Mouse (Mus musculus) intestine, postnatal 0 days (tissue): ENCODE measurements at regions not wholly inside any gene's neighbourhood (a gene's known extent, or its start where the extent isn't known, plus 50 kb on each side); places are given as distances from the start of the nearest gene placed in this dataset.
A peak's percentile ranks its signal among the peaks of the same experiment; 100 is the strongest.

Experiments used
- ATAC-seq: fragments of 200-750 bp; cut with Nextera tagmentation; 2 replicates; pipeline ENCODE4 v1.8.0; 2017; ENCODE audit warnings: mild to moderate bottlenecking, moderate TSS enrichment, moderate library complexity
- H3K27ac ChIP-seq: fragments of 300-500 bp; sonication (generic); 2 replicates; pipeline ENCODE4 v1.5.1; 2014; ENCODE audit warnings: mild to moderate bottlenecking, low read depth, low read length, moderate library complexity
- H3K27me3 ChIP-seq: fragments of 300-500 bp; sonication (generic); replicated peaks from 2 replicates; pipeline ENCODE4 v1.6.1; 2014; ENCODE audit warnings: low read length, mixed read lengths; ENCODE audit not compliant: control insufficient read depth, insufficient read depth
- H3K36me3 ChIP-seq: fragments of 300-500 bp; sonication (generic); 2 replicates; pipeline ENCODE4 v1.6.1; 2014; ENCODE audit warnings: mild to moderate bottlenecking, moderate library complexity; ENCODE audit not compliant: control insufficient read depth, insufficient read depth
- H3K4me1 ChIP-seq: fragments of 300-500 bp; sonication (generic); replicated peaks from 2 replicates; pipeline ENCODE4 v1.6.1; 2014; ENCODE audit warnings: antibody characterized with exemption, low read length, mixed read lengths; ENCODE audit not compliant: control insufficient read depth, insufficient read depth
- H3K4me2 ChIP-seq: fragments of 300-500 bp; sonication (generic); replicated peaks from 2 replicates; pipeline ENCODE4 v1.6.1; 2014; ENCODE audit warnings: low read depth, mild to moderate bottlenecking, moderate library complexity
- H3K4me3 ChIP-seq: fragments of 300-500 bp; sonication (generic); 2 replicates; pipeline ENCODE4 v1.5.1; 2014; ENCODE audit warnings: low read depth, low read length
- H3K9ac ChIP-seq: fragments of 300-500 bp; sonication (generic); 2 replicates; pipeline ENCODE4 v1.6.1; 2014; ENCODE audit warnings: mild to moderate bottlenecking, low read depth, low read length
- H3K9me3 ChIP-seq: fragments of 300-500 bp; sonication (generic); 2 replicates; pipeline ENCODE4 v1.6.1; 2016; ENCODE audit warnings: mixed run types; ENCODE audit not compliant: control insufficient read depth
- CTCF ChIP-seq: sonication (generic); IDR thresholded peaks from 2 replicates; pipeline ENCODE4 v1.5.1; 2016; ENCODE audit warnings: low read depth, mild to moderate bottlenecking, control low read depth, antibody characterized with exemption, moderate library complexity
- WGBS: fragments of 180-500 bp; shearing (Covaris S2); extraction: QIAGEN DNeasy Blood & Tissue Kit; methylation state at CpG from one replicate; pipeline ENCODE4 v1.1.7; 2014; 5-methylcytosine and 5-hydroxymethylcytosine counted together

- Histone ChIP-seq H3K9ac (no peak overlapping the region), H3K27me3 (no peaks in the 10 kb centered on the region), H3K4me2 (peak overlapping the region; percentile 40; the same call in 1 of the 2 replicates), H3K36me3 (no peaks in the 10 kb centered on the region), H3K9me3 (no peaks in the 10 kb centered on the region), H3K27ac (peak overlapping the region; percentile 6; the same call in 1 of the 2 replicates), H3K4me1 (0 out of 2 replicates have a peak, but pooled peaks cover 3% of the 10 kb centered on the region), H3K4me3 (no peak overlapping the region)
- ATAC-seq, result peak; percentile 59
- 21% methylated on average over 7 of the region's 7 CpGs for WGBS
- TF ChIP-seq CTCF, result no peak
These were observed 140.9 kb upstream of the Dyrk2 start for GRCm38 (mm10) chr10:119010884-119011283.

- Histone ChIP-seq H3K9me3 (no peaks in the 10 kb centered on the region), H3K4me3 (no peak overlapping the region), H3K36me3 (no peaks in the 10 kb centered on the region), H3K4me2 (no peak overlapping the region), H3K9ac (no peak overlapping the region), H3K27ac (no peak overlapping the region), H3K4me1 (0 out of 2 replicates have a peak, but pooled peaks cover 3% of the 10 kb centered on the region), H3K27me3 (no peaks in the 10 kb centered on the region)
- no peak for ATAC-seq
- no peak for TF ChIP-seq CTCF
- WGBS, result 87% methylated on average over 19 of the region's 19 CpGs
These were observed 137.0 kb upstream of the Dyrk2 start for GRCm38 (mm10) chr10:119006866-119007575.

GRCm38 (mm10) chr10:119005491-119005890 is 135.5 kb upstream of the Dyrk2 start:
- H3K4me1 ChIP-seq, result no peaks in the 10 kb centered on the region
- no peak overlapping the region for H3K4me2 ChIP-seq
- WGBS, result 78% methylated on average over 8 of the region's 8 CpGs
- no peak overlapping the region for H3K9ac ChIP-seq
- no peak for TF ChIP-seq CTCF
- no peak for ATAC-seq
- no peaks in the 10 kb centered on the region for H3K36me3 ChIP-seq
- no peaks in the 10 kb centered on the region for H3K9me3 ChIP-seq
- H3K27ac ChIP-seq, result no peak overlapping the region
- no peak overlapping the region for H3K4me3 ChIP-seq
- no peaks in the 10 kb centered on the region for H3K27me3 ChIP-seq

- Histone ChIP-seq H3K9ac (no peak overlapping the region), H3K36me3 (no peaks in the 10 kb centered on the region), H3K4me2 (no peak overlapping the region), H3K27me3 (no peaks in the 10 kb centered on the region), H3K9me3 (no peaks in the 10 kb centered on the region), H3K4me3 (no peak overlapping the region), H3K27ac (no peak overlapping the region), H3K4me1 (no peaks in the 10 kb centered on the region)
- no peak for TF ChIP-seq CTCF
- 91% methylated on average over 11 of the region's 11 CpGs for WGBS
- no peak; the same call in 1 of the 2 replicates for ATAC-seq
These were observed 134.4 kb upstream of the Dyrk2 start for GRCm38 (mm10) chr10:119004426-119004825.

- no peak overlapping the region for H3K4me3 ChIP-seq
- no peak overlapping the region for H3K4me2 ChIP-seq
- no peaks in the 10 kb centered on the region for H3K36me3 ChIP-seq
- H3K9me3 ChIP-seq, result no peaks in the 10 kb centered on the region
- H3K4me1 ChIP-seq, result no peaks in the 10 kb centered on the region
- no peak for TF ChIP-seq CTCF
- no peaks in the 10 kb centered on the region for H3K27me3 ChIP-seq
- WGBS, result 30% methylated on average over 5 of the region's 5 CpGs
- H3K27ac ChIP-seq, result peak overlapping the region; percentile 71; the same call in 1 of the 2 replicates
- no peak overlapping the region for H3K9ac ChIP-seq
- ATAC-seq, result peak; percentile 97
These were observed 133.8 kb upstream of the Dyrk2 start for GRCm38 (mm10) chr10:119003839-119004238.

DNA sequence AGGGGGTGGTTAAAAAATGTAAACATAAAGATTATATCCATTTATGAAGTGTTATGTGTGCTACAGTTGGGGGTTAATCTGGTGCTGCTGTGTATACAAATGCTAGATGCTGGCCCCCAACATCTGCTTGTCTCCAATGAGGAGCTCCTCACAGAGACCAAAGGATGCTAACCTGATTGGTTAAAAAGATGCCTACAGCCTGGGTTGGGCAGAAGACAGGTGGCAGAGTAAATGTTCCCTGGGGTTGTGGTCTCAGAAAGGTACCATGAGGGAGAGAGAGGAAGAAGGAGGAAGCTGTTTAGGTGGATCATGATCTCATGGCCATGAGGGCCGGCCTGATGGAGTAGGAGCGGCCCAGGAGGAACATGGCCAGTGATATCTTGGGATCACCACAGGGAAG is 133.0 kb upstream of the Dyrk2 start:
- Histone ChIP-seq H3K27me3 (no peaks in the 10 kb centered on the region), H3K36me3 (no peaks in the 10 kb centered on the region), H3K4me2 (no peak overlapping the region), H3K4me3 (no peak overlapping the region), H3K4me1 (no peaks in the 10 kb centered on the region), H3K9ac (no peak overlapping the region), H3K27ac (no peak overlapping the region; the same call in 1 of the 2 replicates), H3K9me3 (no peaks in the 10 kb centered on the region)
- WGBS, result 85% methylated on average over 2 of the region's 2 CpGs
- no peak for TF ChIP-seq CTCF
- ATAC-seq, result no peak

- H3K36me3 ChIP-seq, result no peaks in the 10 kb centered on the region
- no peak overlapping the region for H3K4me2 ChIP-seq
- ATAC-seq, result no peak
- 90% methylated on average over 7 of the region's 7 CpGs for WGBS
- no peak overlapping the region for H3K27ac ChIP-seq
- no peak overlapping the region for H3K9ac ChIP-seq
- TF ChIP-seq CTCF, result no peak
- H3K4me3 ChIP-seq, result no peak overlapping the region
- no peaks in the 10 kb centered on the region for H3K4me1 ChIP-seq
- H3K9me3 ChIP-seq, result no peaks in the 10 kb centered on the region
- no peaks in the 10 kb centered on the region for H3K27me3 ChIP-seq
These were observed 131.9 kb upstream of the Dyrk2 start for GRCm38 (mm10) chr10:119001895-119002294.
